In genomic region chr8:7709406-7709805, GRCm38 (mm10) we compare ENCODE assay signal across 32 mouse cellular contexts.
"Had no signal": no experiment of that assay in that cellular context is flagged by ENCODE, and none has a peak within 500 bp of the region (broad histone marks: within the 10 kb centered on the region; RNA-seq: fewer than 3 reads in every experiment).

No protein-coding gene starts in this region.

- H3K4me1 ChIP-seq: limb, embryonic 10.5 days; limb, embryonic 12.5 days; limb, embryonic 13.5 days; limb, embryonic 15.5 days; liver, embryonic 12.5 days; liver, embryonic 13.5 days; liver, embryonic 15.5 days; lung, embryonic 15.5 days; megakaryocyte, embryonic 14.5 days; midbrain, embryonic 10.5 days; midbrain, embryonic 12.5 days; midbrain, embryonic 13.5 days; midbrain, embryonic 15.5 days; neural tube, embryonic 12.5 days had no signal

- H3K4me2 ChIP-seq: limb, embryonic 12.5 days; limb, embryonic 13.5 days; limb, embryonic 15.5 days; liver, embryonic 11.5 days; liver, embryonic 12.5 days; liver, embryonic 13.5 days; liver, embryonic 15.5 days; lung, embryonic 14.5 days; lung, embryonic 15.5 days; midbrain, embryonic 12.5 days; midbrain, embryonic 13.5 days; midbrain, embryonic 15.5 days; neural tube, embryonic 12.5 days had no signal

- H3K9me3 ChIP-seq: limb, embryonic 10.5 days; limb, embryonic 12.5 days; limb, embryonic 13.5 days; limb, embryonic 15.5 days; liver, embryonic 12.5 days; liver, embryonic 13.5 days; liver, embryonic 15.5 days; lung, embryonic 15.5 days; megakaryocyte, embryonic 14.5 days; midbrain, embryonic 10.5 days; midbrain, embryonic 12.5 days; midbrain, embryonic 13.5 days; midbrain, embryonic 15.5 days; neural tube, embryonic 12.5 days had no signal

- DNase-seq: left cerebral cortex, postnatal 4 days; liver; liver, embryonic 13.5 days; liver, postnatal 0 days; lung, adult 18-20 months; lung, adult 2 months; lung, embryonic 14.5 days; lung, postnatal 10 days; lung, postnatal 14 days; lung, postnatal 36 days; lung, postnatal 4 days; midbrain, embryonic 14.5 days had no signal

- H3K27me3 ChIP-seq: limb, embryonic 12.5 days; limb, embryonic 13.5 days; limb, embryonic 15.5 days; liver, embryonic 12.5 days; liver, embryonic 13.5 days; liver, embryonic 15.5 days; lung, embryonic 15.5 days; megakaryocyte, embryonic 14.5 days; midbrain, embryonic 12.5 days; midbrain, embryonic 13.5 days; midbrain, embryonic 15.5 days; neural tube, embryonic 12.5 days had no signal

- H3K4me3 ChIP-seq: left cerebral cortex, adult 2 months; limb, embryonic 10.5 days; limb, embryonic 12.5 days; limb, embryonic 13.5 days; limb, embryonic 15.5 days; liver, embryonic 12.5 days; liver, embryonic 13.5 days; liver, embryonic 15.5 days; lung, embryonic 15.5 days; megakaryocyte, embryonic 14.5 days; midbrain, embryonic 10.5 days; midbrain, embryonic 12.5 days; midbrain, embryonic 13.5 days; midbrain, embryonic 15.5 days; myocyte; neural tube, embryonic 12.5 days had no signal

- ATAC-seq: liver, embryonic 12.5 days; liver, postnatal 0 days; lung, postnatal 0 days; midbrain, embryonic 13.5 days; midbrain, embryonic 15.5 days; midbrain, embryonic 16.5 days had no signal

- H3K9ac ChIP-seq: limb, embryonic 12.5 days; limb, embryonic 13.5 days; limb, embryonic 15.5 days; liver, embryonic 12.5 days; liver, embryonic 13.5 days; liver, embryonic 14.5 days; liver, embryonic 15.5 days; liver, postnatal 0 days; lung, embryonic 14.5 days; lung, embryonic 15.5 days; midbrain, embryonic 12.5 days; midbrain, embryonic 13.5 days; midbrain, embryonic 15.5 days; neural tube, embryonic 12.5 days had no signal

- H3K36me3 ChIP-seq: limb, embryonic 10.5 days; limb, embryonic 12.5 days; limb, embryonic 13.5 days; limb, embryonic 15.5 days; liver, embryonic 12.5 days; liver, embryonic 13.5 days; liver, embryonic 15.5 days; lung, embryonic 15.5 days; midbrain, embryonic 10.5 days; midbrain, embryonic 12.5 days; midbrain, embryonic 13.5 days; midbrain, embryonic 15.5 days; neural tube, embryonic 12.5 days had no signal

- H3K27ac ChIP-seq: left cerebral cortex, adult 2 months; limb, embryonic 10.5 days; limb, embryonic 12.5 days; limb, embryonic 13.5 days; limb, embryonic 15.5 days; liver, embryonic 12.5 days; liver, embryonic 13.5 days; liver, embryonic 14.5 days; liver, embryonic 15.5 days; lung, embryonic 15.5 days; macrophage; midbrain, embryonic 10.5 days; midbrain, embryonic 12.5 days; midbrain, embryonic 13.5 days; midbrain, embryonic 15.5 days; neural tube, embryonic 12.5 days had no signal
